Mouse (Mus musculus) small intestine, adult 2 months (tissue): ENCODE measurements around the gene Tent5c. TPM values are rescaled to one million over a fixed set of nuclear protein-coding genes. Genes with fewer than 3 reads are reported as not detected.

ENCODE experiments used
- H3K27ac ChIP-seq: fragments of 200-500 bp; 2 replicates; pipeline ENCODE4 v1.5.1; 2012; ENCODE audit warnings: low read depth, low read length, control low read depth, inconsistent platforms; ENCODE audit not compliant: insufficient read depth
- H3K27me3 ChIP-seq: fragments of 200-500 bp; 2 replicates; pipeline ENCODE4 v1.6.1; 2012; ENCODE audit warnings: mild to moderate bottlenecking, moderate library complexity, low read length, inconsistent platforms; ENCODE audit not compliant: control insufficient read depth, insufficient read depth
- H3K36me3 ChIP-seq: fragments of 200-500 bp; 2 replicates; pipeline ENCODE4 v1.6.1; 2012; ENCODE audit warnings: mild to moderate bottlenecking, low read length, control low read depth, inconsistent platforms; ENCODE audit not compliant: control insufficient read depth, insufficient read depth
- H3K4me1 ChIP-seq: fragments of 200-500 bp; 2 replicates; pipeline ENCODE4 v1.6.1; 2012; ENCODE audit warnings: low read length, inconsistent platforms, mixed read lengths; ENCODE audit not compliant: control insufficient read depth, insufficient read depth, insufficient read length
- H3K4me3 ChIP-seq: fragments of 200-500 bp; 2 replicates; pipeline ENCODE4 v1.5.1; 2012; ENCODE audit warnings: low read depth, mild to moderate bottlenecking, control low read depth, inconsistent platforms, low read length, moderate library complexity
- CTCF ChIP-seq: fragments of 200-500 bp; IDR thresholded peaks from 2 replicates; pipeline ENCODE4 v1.5.1; 2012; ENCODE audit warnings: low read depth, mild to moderate bottlenecking, control low read depth, inconsistent platforms, low read length, moderate library complexity, mixed read lengths; ENCODE audit not compliant: insufficient replicate concordance, insufficient read length; ENCODE audit errors: extremely low read depth
- POLR2A ChIP-seq: fragments of 200-500 bp; IDR thresholded peaks from 2 replicates; pipeline ENCODE4 v1.6.1; 2012; ENCODE audit warnings: low read depth, mild to moderate bottlenecking, control low read depth, inconsistent platforms, low read length, moderate library complexity
- WGBS: fragments of 180-500 bp; shearing (Covaris S2); methylation state at CpG from one replicate; pipeline ENCODE4 v1.1.7; 2018; 5-methylcytosine and 5-hydroxymethylcytosine counted together
- polyA plus RNA-seq: library from polyadenylated mRNA; depleted of rRNA; stranded (reverse); fragments of >200 nt; gene quantifications from 2 replicates; pipeline ENCODE4 v1.2.3, GENCODE M21; 2012

Tent5c gene
- polyA plus RNA-seq, 1 experiment = 10.3 TPM

GRCm38 (mm10) chr3:100474536-100474935 lies 14.6 kb downstream of the Tent5c start:
- WGBS = 91% methylated on average over 7 of the region's 7 CpGs
- TF ChIP-seq POLR2A (no peak), CTCF (no peak)
- peaks cover 5% of the 10 kb centered on the region for H3K36me3 ChIP-seq
- no peaks in the 10 kb centered on the region for H3K27me3 ChIP-seq
- no peak overlapping the region for H3K27ac ChIP-seq
- no peak overlapping the region for H3K4me3 ChIP-seq
- no peaks in the 10 kb centered on the region for H3K4me1 ChIP-seq

- TF ChIP-seq POLR2A (no peak), CTCF (no peak)
- Histone ChIP-seq H3K27ac (no peak overlapping the region), H3K36me3 (peaks cover 5% of the 10 kb centered on the region), H3K4me1 (no peaks in the 10 kb centered on the region), H3K4me3 (no peak overlapping the region), H3K27me3 (no peaks in the 10 kb centered on the region)
- 85% methylated on average over 21 of the region's 21 CpGs for WGBS
These were observed 16.0 kb downstream of the Tent5c start for GRCm38 (mm10) chr3:100473146-100473545.

- H3K27ac ChIP-seq = no peak overlapping the region
- no peak for TF ChIP-seq POLR2A
- no peak for TF ChIP-seq CTCF
- peaks cover 5% of the 10 kb centered on the region for H3K36me3 ChIP-seq
- H3K27me3 ChIP-seq = no peaks in the 10 kb centered on the region
- WGBS = 80% methylated on average over 3 of the region's 3 CpGs
- H3K4me1 ChIP-seq = no peaks in the 10 kb centered on the region
- no peak overlapping the region for H3K4me3 ChIP-seq
These were observed 18.2 kb downstream of the Tent5c start for GRCm38 (mm10) chr3:100470902-100471301.

- Histone ChIP-seq H3K4me1 (no peaks in the 10 kb centered on the region), H3K27me3 (no peaks in the 10 kb centered on the region), H3K4me3 (no peak overlapping the region), H3K27ac (peak overlapping the region; percentile 20; the same call in 1 of the 2 replicates), H3K36me3 (peaks cover 5% of the 10 kb centered on the region)
- WGBS = 77% methylated on average over 3 of the region's 3 CpGs
- no peak for TF ChIP-seq POLR2A
These were observed 19.0 kb downstream of the Tent5c start for GRCm38 (mm10) chr3:100470101-100470500.

- TF ChIP-seq POLR2A (no peak), CTCF (no peak)
- 88% methylated on average over 4 of the region's 4 CpGs for WGBS
- Histone ChIP-seq H3K4me1 (peaks cover 4% of the 10 kb centered on the region; the same call in 1 of the 2 replicates), H3K36me3 (peaks cover 3% of the 10 kb centered on the region), H3K27ac (no peak overlapping the region), H3K27me3 (no peaks in the 10 kb centered on the region), H3K4me3 (no peak overlapping the region)
These were observed 22.6 kb downstream of the Tent5c start for GRCm38 (mm10) chr3:100466551-100466950.

- H3K27me3 ChIP-seq = no peaks in the 10 kb centered on the region
- no peaks in the 10 kb centered on the region for H3K36me3 ChIP-seq
- 0 out of 2 replicates have a peak overlapping the region, but pooled peaks have one; percentile 15 for H3K27ac ChIP-seq
- peaks cover 8% of the 10 kb centered on the region; the same call in 1 of the 2 replicates for H3K4me1 ChIP-seq
- H3K4me3 ChIP-seq = no peak overlapping the region
- no peak for TF ChIP-seq POLR2A
- no peak for TF ChIP-seq CTCF
- WGBS = 62% methylated on average over 5 of the region's 5 CpGs
These were observed 24.5 kb downstream of the Tent5c start for GRCm38 (mm10) chr3:100464596-100464995.

GRCm38 (mm10) chr3:100463959-100464265 lies 25.2 kb downstream of the Tent5c start:
- Histone ChIP-seq H3K36me3 (no peaks in the 10 kb centered on the region), H3K27ac (no peak overlapping the region), H3K4me3 (no peak overlapping the region), H3K27me3 (no peaks in the 10 kb centered on the region), H3K4me1 (peaks cover 8% of the 10 kb centered on the region; the same call in 1 of the 2 replicates)
- 50% methylated on average over 2 of the region's 2 CpGs for WGBS
- TF ChIP-seq POLR2A (no peak), CTCF (no peak)

- no peaks in the 10 kb centered on the region for H3K36me3 ChIP-seq
- peak overlapping the region; percentile 0; the same call in 1 of the 2 replicates for H3K27ac ChIP-seq
- no peaks in the 10 kb centered on the region for H3K27me3 ChIP-seq
- H3K4me1 ChIP-seq = peaks cover 8% of the 10 kb centered on the region; the same call in 1 of the 2 replicates
- TF ChIP-seq POLR2A (no peak), CTCF (no peak)
- no peak overlapping the region for H3K4me3 ChIP-seq
- WGBS = 55% methylated on average over 12 of the region's 12 CpGs
These were observed 25.8 kb downstream of the Tent5c start for GRCm38 (mm10) chr3:100463160-100463958.
